Mouse (Mus musculus): ENCODE data around the gene Zc3h13.

The Zc3h13 gene

DNA sequence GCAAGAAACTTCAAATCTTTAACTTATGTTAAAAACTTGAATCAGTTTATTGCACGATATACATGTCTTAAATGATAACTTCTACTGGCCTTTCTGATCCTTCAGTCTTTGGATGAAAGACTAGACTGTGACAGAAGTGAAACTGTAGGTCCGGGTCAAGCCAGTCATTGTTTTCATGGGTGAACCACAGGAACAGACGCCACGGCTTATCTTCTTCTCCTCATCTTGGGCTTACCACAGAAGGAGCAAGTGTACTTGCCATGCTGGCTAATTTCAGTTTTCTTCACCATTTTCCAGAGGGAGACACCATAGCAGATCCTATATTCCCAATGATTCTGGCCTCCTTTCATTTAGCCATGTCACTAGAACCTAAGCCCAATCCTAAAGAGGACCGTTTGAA, 36.1 kb downstream of the Zc3h13 start:
- no peak for DNase-seq (ENCODE audit: low read depth, low spot score)

DNA sequence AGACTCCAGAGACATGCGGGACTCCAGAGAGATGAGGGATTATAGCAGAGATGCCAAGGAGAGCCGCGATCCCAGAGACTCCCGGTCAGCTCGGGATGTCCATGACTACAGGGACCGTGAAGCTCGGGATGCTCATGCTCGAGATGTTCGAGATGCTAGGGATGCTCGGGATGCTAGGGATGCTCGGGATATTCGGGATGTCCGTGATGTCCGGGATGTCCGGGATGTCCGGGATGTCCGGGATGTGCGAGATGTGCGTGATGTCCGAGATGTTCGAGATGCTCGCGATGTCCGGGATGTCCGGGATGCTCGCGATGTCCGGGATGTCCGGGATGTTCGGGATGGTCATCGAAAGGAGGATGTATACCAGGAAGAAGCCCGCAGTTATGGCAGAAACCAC, 39.2 kb downstream of the Zc3h13 start:
- no peak for DNase-seq (ENCODE audit: low read depth, low spot score)

DNA sequence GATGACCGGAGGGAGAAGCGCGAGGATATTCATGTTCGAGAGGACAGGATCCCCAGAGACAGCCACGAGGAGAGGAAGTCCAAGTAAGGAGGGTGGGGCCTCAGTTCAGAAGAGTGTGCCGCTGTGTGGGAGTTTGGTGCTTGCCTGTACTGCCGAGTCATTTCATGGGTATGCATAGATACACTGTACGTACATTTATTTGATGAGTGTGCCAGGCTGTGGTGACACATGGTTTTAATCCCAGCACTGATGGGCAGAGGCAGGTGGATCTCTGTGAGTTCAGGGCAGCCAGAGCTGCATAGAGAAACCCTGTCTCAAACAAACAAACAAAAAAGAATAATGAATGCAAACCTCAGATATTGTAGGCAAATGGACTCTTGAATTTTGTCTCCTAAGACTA, 43.9 kb downstream of the Zc3h13 start:
- no peak for DNase-seq (ENCODE audit: low read depth, low spot score)

GRCm38 (mm10) chr14:75330621-75331020, 46.4 kb downstream of the Zc3h13 start:
- no peak for DNase-seq (ENCODE audit: low read depth, low spot score)

- DNase-seq (ENCODE audit: low read depth, low spot score), result no peak
These were observed 50.1 kb downstream of the Zc3h13 start for GRCm38 (mm10) chr14:75334321-75334720.

- no peak for DNase-seq (ENCODE audit: low read depth, low spot score)
These were observed 53.7 kb downstream of the Zc3h13 start for GRCm38 (mm10) chr14:75337884-75338283.

DNA sequence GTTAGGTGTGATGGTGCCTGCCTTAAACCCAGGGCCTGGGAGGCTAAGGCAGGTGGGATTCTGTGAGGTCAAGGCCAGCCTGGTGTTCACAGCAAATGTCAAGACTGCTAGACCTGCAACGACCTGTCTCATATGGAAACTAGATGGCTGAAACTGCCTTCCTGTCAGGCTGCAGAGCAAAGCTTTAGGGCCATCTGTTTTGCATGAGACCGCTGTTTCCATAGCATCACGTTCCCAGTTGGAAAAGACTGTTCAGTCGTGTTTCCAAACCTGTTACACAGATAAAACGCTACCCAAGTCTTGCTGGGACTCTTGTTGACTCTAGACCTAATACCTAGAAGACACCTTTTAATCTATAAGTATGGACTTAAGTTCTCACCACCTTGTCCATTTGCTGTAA, 61.9 kb downstream of the Zc3h13 start:
- no peak for DNase-seq (ENCODE audit: low read depth, low spot score)

- DNase-seq (ENCODE audit: low read depth, low spot score), result no peak
These were observed 67.5 kb downstream of the Zc3h13 start for GRCm38 (mm10) chr14:75351626-75352025.

DNA sequence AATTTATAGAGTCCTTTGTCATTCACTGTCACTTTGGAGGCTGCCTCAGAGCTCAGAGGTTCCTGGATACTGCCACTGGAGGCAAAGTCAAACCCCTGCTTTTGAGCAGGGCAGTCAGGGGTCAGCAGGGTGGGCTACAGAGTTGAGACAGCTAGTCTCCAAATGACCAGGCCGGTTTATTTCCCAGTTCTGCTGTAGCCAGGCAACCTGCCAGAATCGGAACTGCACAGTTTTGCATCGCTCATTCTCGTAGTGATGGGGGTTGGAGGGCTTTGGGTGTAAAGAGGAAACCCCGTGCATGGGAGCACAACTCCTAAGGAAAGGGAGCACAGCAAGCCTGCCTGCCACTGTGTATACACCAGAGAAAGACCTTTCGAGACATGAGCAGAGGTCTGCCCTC, 79.1 kb downstream of the Zc3h13 start:
- DNase-seq (ENCODE audit: low read depth, low spot score), result no peak

DNA sequence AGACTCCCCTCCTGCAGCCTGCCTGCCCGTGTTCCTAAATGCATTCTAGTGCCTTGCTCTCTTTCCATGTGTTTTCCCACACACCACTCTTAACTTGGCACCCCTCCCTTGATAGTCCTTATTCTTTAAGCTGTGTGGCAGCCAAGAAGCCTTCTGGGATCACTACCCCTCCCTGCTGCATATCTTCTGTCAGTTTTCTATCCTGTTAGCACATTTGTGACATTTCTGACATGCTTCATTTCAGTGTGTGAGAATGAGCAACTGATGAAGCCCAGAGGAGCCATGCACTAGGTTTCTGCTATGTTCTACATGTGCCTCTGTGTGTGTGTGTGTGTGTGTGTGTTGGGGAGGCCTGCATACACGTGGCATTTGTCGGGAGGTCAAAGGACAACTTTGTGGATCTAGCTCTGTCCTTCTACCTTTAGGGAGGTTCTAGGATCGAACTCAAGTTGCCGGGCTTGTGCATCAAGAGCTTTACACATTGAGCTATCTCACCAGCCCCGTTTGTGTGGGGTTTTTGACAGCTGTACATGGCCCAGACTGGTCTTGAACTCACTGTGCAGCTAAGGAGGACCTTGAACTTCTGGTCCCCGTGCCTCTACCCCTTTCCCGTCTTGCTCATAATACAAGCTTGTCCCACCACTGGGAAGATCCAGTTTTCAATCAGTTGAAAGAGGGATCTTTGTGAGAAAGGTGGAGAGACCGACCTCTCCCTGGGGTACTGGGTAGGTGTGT, 81.3 kb downstream of the Zc3h13 start:
- DNase-seq (ENCODE audit: low read depth, low spot score), result no peak

GRCm38 (mm10) chr14:75366741-75367140, 82.6 kb downstream of the Zc3h13 start:
- no peak for DNase-seq (ENCODE audit: low read depth, low spot score)

GRCm38 (mm10) chr14:75367503-75367902, 83.3 kb downstream of the Zc3h13 start:
- DNase-seq (ENCODE audit: low read depth, low spot score), result no peak

GRCm38 (mm10) chr14:75369880-75370279, 85.7 kb downstream of the Zc3h13 start:
- no peak for DNase-seq (ENCODE audit: low read depth, low spot score)

- DNase-seq (ENCODE audit: low read depth, low spot score), result no peak
These were observed 90.9 kb downstream of the Zc3h13 start for GRCm38 (mm10) chr14:75375006-75375598.

DNA sequence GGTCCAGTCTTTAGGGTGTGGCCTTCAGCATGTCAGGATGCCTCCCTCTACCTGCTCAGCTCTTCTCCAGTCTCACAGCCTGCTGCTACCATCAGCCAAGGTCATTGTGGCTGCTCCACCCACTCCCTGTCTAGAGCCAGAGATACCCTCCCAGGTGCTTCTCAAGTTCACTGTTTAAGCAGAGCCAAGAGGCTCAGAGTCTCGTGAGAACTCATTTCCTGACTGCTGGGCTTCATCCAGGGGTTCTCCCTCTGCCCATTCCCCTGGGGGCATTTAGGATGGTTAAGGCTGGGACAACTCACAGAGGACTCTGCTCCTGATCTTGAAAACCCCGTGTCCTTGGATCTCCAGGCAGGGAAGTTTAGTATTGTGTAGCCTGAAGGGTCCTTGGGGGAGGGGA, 92.1 kb downstream of the Zc3h13 start:
- no peak for DNase-seq (ENCODE audit: low read depth, low spot score)

GRCm38 (mm10) chr14:75377612-75378011, 93.4 kb downstream of the Zc3h13 start:
- DNase-seq (ENCODE audit: low read depth, low spot score), result no peak

All from retina, adult 2 months (tissue).